Mouse (Mus musculus): ENCODE results near the gene Rnps1. TPM values are rescaled to one million over a fixed set of nuclear protein-coding genes. Genes with fewer than 3 reads are reported as not detected.
A peak's percentile ranks its signal among the peaks of the same experiment; 100 is the strongest.
"Not testable (repeated sequence)": the region's sequence is repeated elsewhere in the genome, so short reads cannot be mapped to it uniquely, and the experiment has no call there.

Gene Rnps1
- total RNA-seq, 2 experiments from 2014 or later, result 93.0 to 115 TPM

- peak; percentile 100 for ATAC-seq (ENCODE audit: poor library complexity, severe bottlenecking)
Observed at GRCm38 (mm10) chr17:24426471-24427169, 12.3 kb downstream of the Rnps1 start, which contains the start of gene Eci1. Gene Eci1 (plus strand): TSS chr17:24426641.

GRCm38 (mm10) chr17:24427170-24427557, 12.8 kb downstream of the Rnps1 start:
- ATAC-seq (ENCODE audit: poor library complexity, severe bottlenecking), result no peak

GRCm38 (mm10) chr17:24429201-24429983, 15.0 kb downstream of the Rnps1 start:
- ATAC-seq (ENCODE audit: poor library complexity, severe bottlenecking), result no peak

GRCm38 (mm10) chr17:24437016-24437415, 22.7 kb downstream of the Rnps1 start:
- peak; percentile 86 for ATAC-seq (ENCODE audit: poor library complexity, severe bottlenecking)

- ATAC-seq (ENCODE audit: poor library complexity, severe bottlenecking), result no peak
Observed at GRCm38 (mm10) chr17:24440377-24440776, 26.0 kb downstream of the Rnps1 start.

- no peak for ATAC-seq (ENCODE audit: poor library complexity, severe bottlenecking)
Observed at GRCm38 (mm10) chr17:24441148-24441547, 26.8 kb downstream of the Rnps1 start.

GRCm38 (mm10) chr17:24442107-24442506, 27.7 kb downstream of the Rnps1 start:
- no peak for ATAC-seq (ENCODE audit: poor library complexity, severe bottlenecking)

GRCm38 (mm10) chr17:24442632-24443155, 28.3 kb downstream of the Rnps1 start, which contains the start of gene Dnase1l2:
Gene Dnase1l2 (minus strand): TSS chr17:24443105.
- ATAC-seq (ENCODE audit: poor library complexity, severe bottlenecking), result no peak

- no peak for ATAC-seq (ENCODE audit: poor library complexity, severe bottlenecking)
Observed at GRCm38 (mm10) chr17:24443409-24443808, 29.0 kb downstream of the Rnps1 start.

- no peak for ATAC-seq (ENCODE audit: poor library complexity, severe bottlenecking)
Observed at GRCm38 (mm10) chr17:24446590-24446989, 32.2 kb downstream of the Rnps1 start.

- no peak for ATAC-seq (ENCODE audit: poor library complexity, severe bottlenecking)
Observed at GRCm38 (mm10) chr17:24449507-24449906, 35.1 kb downstream of the Rnps1 start.

GRCm38 (mm10) chr17:24451220-24451619, 36.9 kb downstream of the Rnps1 start:
- ATAC-seq (ENCODE audit: poor library complexity, severe bottlenecking), result no peak

GRCm38 (mm10) chr17:24453372-24453771, 39.0 kb downstream of the Rnps1 start:
- ATAC-seq (ENCODE audit: poor library complexity, severe bottlenecking), result no peak

- no peak for ATAC-seq (ENCODE audit: poor library complexity, severe bottlenecking)
Observed at GRCm38 (mm10) chr17:24454218-24454755, 39.9 kb downstream of the Rnps1 start.

- peak; percentile 96 for ATAC-seq (ENCODE audit: poor library complexity, severe bottlenecking)
Observed at GRCm38 (mm10) chr17:24454756-24455522, 40.6 kb downstream of the Rnps1 start.

GRCm38 (mm10) chr17:24455523-24456206, 41.3 kb downstream of the Rnps1 start:
- not testable (repeated sequence) for ATAC-seq (ENCODE audit: poor library complexity, severe bottlenecking)

GRCm38 (mm10) chr17:24461580-24461979, 47.2 kb downstream of the Rnps1 start:
- ATAC-seq (ENCODE audit: poor library complexity, severe bottlenecking), result peak; percentile 49; the same call in 1 of the 2 replicates

GRCm38 (mm10) chr17:24462932-24463331, 48.6 kb downstream of the Rnps1 start:
- no peak for ATAC-seq (ENCODE audit: poor library complexity, severe bottlenecking)

GRCm38 (mm10) chr17:24463374-24464133, 49.2 kb downstream of the Rnps1 start:
- ATAC-seq (ENCODE audit: poor library complexity, severe bottlenecking), result peak; percentile 82
